ENCODE assay signal across 9 mouse cellular contexts in the genomic region with DNA sequence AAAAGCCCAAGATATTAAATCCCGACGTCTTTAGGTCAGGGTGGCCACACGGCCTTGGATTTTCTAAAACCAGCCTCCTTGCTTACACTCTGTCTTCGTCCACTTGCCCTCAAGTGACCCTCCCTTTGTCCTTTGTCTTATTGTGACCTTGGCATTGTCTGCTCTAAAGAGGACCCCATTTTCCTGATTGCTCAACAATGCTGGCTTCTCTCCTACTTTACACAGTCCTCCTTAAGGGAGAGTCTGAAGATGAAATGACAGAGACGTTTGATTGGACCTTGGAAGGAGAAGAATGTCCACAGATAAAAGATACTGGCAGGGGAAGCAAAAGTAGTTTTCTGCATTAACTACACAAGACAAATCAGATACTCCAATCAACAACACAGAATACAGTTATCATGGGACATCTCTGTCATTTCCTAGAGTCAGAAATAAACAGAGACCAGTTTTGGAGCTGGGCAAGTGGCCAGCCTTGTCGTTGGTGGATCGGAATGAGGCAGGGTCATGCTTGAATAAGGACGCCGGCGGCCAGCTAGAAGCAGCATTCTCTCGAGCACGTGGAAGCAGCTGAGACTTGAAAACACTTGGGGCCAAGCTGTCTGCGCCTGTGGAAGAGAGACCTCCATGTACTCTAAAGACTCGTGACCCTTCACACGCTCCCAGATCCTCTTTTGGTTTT.
DNase-seq lines count a peak whose midpoint lies in the region; ATAC-seq and TF ChIP-seq lines count a peak whose summit lies in the region.
"Had no signal": no experiment of that assay in that cellular context is flagged by ENCODE, and none has a peak within 500 bp of the region (broad histone marks: within the 10 kb centered on the region; RNA-seq: fewer than 3 reads in every experiment).

No protein-coding gene starts in this region.

- WGBS in heart, postnatal 0 days = 21% methylated on average over 15 of the region's 15 CpGs
- 29% methylated on average over 15 of the region's 15 CpGs for WGBS in lung, embryonic 14.5 days

- no peak for TF ChIP-seq EP300 in heart, postnatal 0 days (IDR thresholded peaks at IDR 0.05; ENCODE audit: low read depth)

- TF ChIP-seq CTCF in Patski (IDR thresholded peaks at IDR 0.05) = no peak
- TF ChIP-seq CTCF in heart, postnatal 0 days (IDR thresholded peaks at IDR 0.05; ENCODE audit: low read depth) = no peak
- TF ChIP-seq CTCF in lung, embryonic 14.5 days (IDR thresholded peaks at IDR 0.05; ENCODE audit: low read depth) = no peak

- H3K4me1 ChIP-seq in heart, postnatal 0 days (ENCODE audit: control insufficient read depth, insufficient read depth) = peaks cover 37% of the 10 kb centered on the region
- peaks cover 24% of the 10 kb centered on the region for H3K4me1 ChIP-seq in lung, embryonic 14.5 days (ENCODE audit: insufficient read depth)
- H3K4me1 ChIP-seq: hindbrain, embryonic 15.5 days; neural tube, embryonic 12.5 days had no signal

- no peaks in the 10 kb centered on the region for H3K9me3 ChIP-seq in heart, postnatal 0 days (replicated peaks; ENCODE audit: control insufficient read depth, low read length)
- no peaks in the 10 kb centered on the region for H3K9me3 ChIP-seq in lung, embryonic 14.5 days (ENCODE audit: low read depth, low read length)
- H3K9me3 ChIP-seq: hindbrain, embryonic 15.5 days; neural tube, embryonic 12.5 days had no signal

- peak overlapping the region; percentile 78 for H3K27ac ChIP-seq in heart, postnatal 0 days (ENCODE audit: low read depth)
- H3K27ac ChIP-seq in lung, embryonic 14.5 days (ENCODE audit: low read depth) = peak overlapping the region; percentile 80
- H3K27ac ChIP-seq: hindbrain, embryonic 15.5 days; neural tube, embryonic 12.5 days had no signal

- no peaks in the 10 kb centered on the region for H3K36me3 ChIP-seq in heart, postnatal 0 days (replicated peaks; ENCODE audit: control insufficient read depth, insufficient read depth, low read length)
- H3K36me3 ChIP-seq in lung, embryonic 14.5 days (ENCODE audit: insufficient read depth) = no peaks in the 10 kb centered on the region
- H3K36me3 ChIP-seq: hindbrain, embryonic 15.5 days; neural tube, embryonic 12.5 days had no signal

- no peak overlapping the region for H3K4me3 ChIP-seq in heart, postnatal 0 days (ENCODE audit: low read depth, low read length)
- H3K4me3 ChIP-seq in lung, embryonic 14.5 days (ENCODE audit: low read depth, low read length) = no peak overlapping the region
- H3K4me3 ChIP-seq: hindbrain, embryonic 15.5 days; neural tube, embryonic 12.5 days had no signal

- peak; percentile 78 for ATAC-seq in Patski
- ATAC-seq in heart, postnatal 0 days (ENCODE audit: insufficient read depth, low read depth) = peak; percentile 86
- ATAC-seq in lung, embryonic 14.5 days (ENCODE audit: insufficient read depth) = peak; percentile 81
- ATAC-seq in frontal cortex, adult (ENCODE audit: low TSS enrichment) = no peak

- in situ Hi-C loops in Patski (cut with MboI; ENCODE audit: low pct_unique_long_range_greater_than_20kb) = no loop called here

- POLR2A ChIA-PET in Patski (lab: Charles Lee) = interaction anchor here (1.0 kb wide), 1 partner anchor 54 kb away, joined by 4 read pairs; no protein-coding TSS in a partner anchor

- no peak overlapping the region for H3K4me2 ChIP-seq in heart, postnatal 0 days (ENCODE audit: low read depth, low read length)
- peak overlapping the region; percentile 16; the same call in 1 of the 2 replicates for H3K4me2 ChIP-seq in lung, embryonic 14.5 days
- H3K4me2 ChIP-seq: hindbrain, embryonic 15.5 days; neural tube, embryonic 12.5 days had no signal

- H3K9ac ChIP-seq in heart, postnatal 0 days (replicated peaks; ENCODE audit: low read depth, low read length) = no peak overlapping the region
- H3K9ac ChIP-seq in lung, embryonic 14.5 days = no peak overlapping the region
- H3K9ac ChIP-seq: hindbrain, embryonic 15.5 days; neural tube, embryonic 12.5 days had no signal

- no peaks in the 10 kb centered on the region for H3K27me3 ChIP-seq in Patski
- no peaks in the 10 kb centered on the region for H3K27me3 ChIP-seq in heart, postnatal 0 days (ENCODE audit: control insufficient read depth, insufficient read depth, low read length)
- no peaks in the 10 kb centered on the region for H3K27me3 ChIP-seq in lung, embryonic 14.5 days (ENCODE audit: insufficient read depth, low read length)
- H3K27me3 ChIP-seq: hindbrain, embryonic 15.5 days; neural tube, embryonic 12.5 days had no signal

- CTCF ChIA-PET in Patski (lab: Charles Lee) = interaction anchor here (1.1 to 1.2 kb wide), 2 partner anchors 32 to 34 kb away, joined by 3 to 5 read pairs; no protein-coding TSS in a partner anchor

- DNase-seq in Patski (ENCODE audit: low read depth, low spot score) = peak; percentile 78
- peak; percentile 79 for DNase-seq in adrenal gland, postnatal 10 days
- DNase-seq in heart, postnatal 0 days (ENCODE audit: low spot score) = peak; percentile 85
- DNase-seq in lung, embryonic 14.5 days = peak; percentile 96
- peak; percentile 49 to 83 for DNase-seq in urinary bladder, postnatal 36 days (ENCODE audit: low spot score in 2 of 2)
- DNase-seq in thymus, postnatal 4 days = no peak
